Mouse (Mus musculus) CD4-positive, CD25-positive, alpha-beta regulatory T cell (primary cell): ENCODE results near the gene D2hgdh. TPM values are rescaled to one million over a fixed set of nuclear protein-coding genes. Genes with fewer than 3 reads are reported as not detected.

Source experiments
- polyA plus RNA-seq: library from polyadenylated mRNA; unstranded; fragments of 100-300 nt; shearing (Covaris generic); gene quantifications from one replicate; pipeline ENCODE4 v1.2.1, GENCODE M21; 2017

Gene D2hgdh
- 35.1 TPM for polyA plus RNA-seq

DNA sequence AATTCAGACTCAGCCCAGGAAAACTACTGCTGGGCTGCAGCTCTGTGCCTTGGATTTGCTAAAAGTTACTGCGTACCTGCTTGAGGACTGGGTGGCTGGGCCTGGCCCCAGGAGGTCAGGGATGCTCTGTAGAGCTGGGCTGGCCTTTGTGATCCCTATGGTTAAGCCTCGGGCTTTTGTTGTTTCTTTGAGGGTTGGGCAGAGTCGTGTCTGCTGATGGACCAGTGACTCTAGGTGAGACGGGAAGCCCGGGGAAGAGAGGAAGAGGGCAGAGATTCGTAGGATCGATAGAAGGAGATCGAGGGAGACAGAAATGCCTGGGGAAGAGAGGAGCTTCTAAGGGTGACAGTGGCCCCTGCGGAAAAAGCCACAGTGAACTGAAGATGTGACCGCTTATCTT lies at the start of gene D2hgdh:
Gene D2hgdh, plus strand, starts transcription at position 301 of the 400 bp plus-strand sequence.

DNA sequence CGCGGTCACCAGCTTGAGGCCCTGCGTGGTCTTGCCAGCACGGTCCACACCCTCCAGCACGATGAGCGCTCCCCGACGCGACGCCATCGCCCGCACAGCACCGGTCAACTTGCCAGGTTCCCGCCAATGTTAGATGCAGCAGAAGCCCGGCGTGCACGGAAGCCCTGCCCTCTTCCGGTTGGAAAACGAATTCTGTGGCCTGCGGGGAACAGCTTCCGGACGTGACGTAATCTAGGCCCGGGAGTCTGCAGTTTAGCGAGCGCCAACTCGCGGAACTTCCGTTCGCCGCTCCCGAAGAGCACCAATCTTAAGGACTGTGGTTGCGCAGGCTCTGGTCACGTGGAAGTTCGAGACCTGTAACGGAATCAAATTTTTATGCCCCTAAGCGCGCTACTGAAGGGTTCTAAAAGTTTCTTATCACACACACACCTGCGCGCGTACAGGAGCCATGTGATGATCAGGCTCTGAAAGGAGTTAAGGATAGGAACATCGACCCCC lies 22.9 kb upstream of the D2hgdh start, which contains the start of gene Dtymk:
Gene Dtymk, minus strand, starts transcription at position 194 of the 498 bp plus-strand sequence.

DNA sequence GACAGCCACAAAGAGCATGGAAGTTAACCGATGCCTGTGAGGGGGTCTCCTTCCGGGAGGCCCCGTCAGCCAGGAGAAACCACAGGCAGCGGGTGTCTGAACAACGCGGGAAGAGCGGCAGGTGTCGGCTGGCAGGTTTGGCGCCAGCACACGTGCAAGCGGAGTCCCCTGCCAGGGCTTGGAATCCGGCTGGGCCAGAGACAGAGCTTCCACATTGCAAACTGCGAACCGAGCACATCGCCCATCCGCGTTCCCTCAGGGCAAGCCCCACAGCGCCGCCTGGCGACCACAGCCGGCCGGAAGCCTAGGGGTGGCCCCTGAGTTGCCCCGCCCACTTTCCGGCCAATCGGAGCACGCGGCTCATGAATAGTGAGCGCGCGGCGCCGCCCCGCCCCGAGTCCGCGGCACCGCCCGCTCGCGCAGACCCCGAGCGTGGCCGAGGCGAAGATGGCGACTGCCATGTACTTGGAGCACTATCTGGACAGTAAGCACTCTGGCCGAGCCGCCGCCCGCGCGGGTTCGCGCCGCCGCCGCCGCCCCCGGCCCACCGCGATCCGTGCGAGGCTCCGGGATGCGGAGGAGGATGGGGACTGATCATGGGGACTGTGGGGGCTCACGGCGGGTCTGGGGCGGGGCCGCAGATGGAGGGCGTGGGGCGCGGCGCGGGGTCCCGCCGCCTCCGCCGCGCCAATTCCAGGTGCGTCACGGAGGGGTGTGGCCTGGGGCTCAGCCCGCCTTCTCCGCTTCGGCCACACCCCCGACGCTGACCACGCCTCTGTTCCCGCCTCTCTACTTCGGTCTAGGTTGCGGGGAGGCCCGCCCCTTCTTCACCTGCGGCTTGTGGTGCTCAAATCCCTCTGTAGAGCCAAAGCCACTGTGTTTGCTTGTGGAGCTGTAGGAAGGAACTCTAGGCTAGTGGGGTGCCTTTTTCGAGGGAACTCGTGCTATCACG lies 20.9 kb upstream of the D2hgdh start, which contains the start of gene Ing5:
Gene Ing5, plus strand, starts transcription at position 410 of the 952 bp plus-strand sequence.

DNA sequence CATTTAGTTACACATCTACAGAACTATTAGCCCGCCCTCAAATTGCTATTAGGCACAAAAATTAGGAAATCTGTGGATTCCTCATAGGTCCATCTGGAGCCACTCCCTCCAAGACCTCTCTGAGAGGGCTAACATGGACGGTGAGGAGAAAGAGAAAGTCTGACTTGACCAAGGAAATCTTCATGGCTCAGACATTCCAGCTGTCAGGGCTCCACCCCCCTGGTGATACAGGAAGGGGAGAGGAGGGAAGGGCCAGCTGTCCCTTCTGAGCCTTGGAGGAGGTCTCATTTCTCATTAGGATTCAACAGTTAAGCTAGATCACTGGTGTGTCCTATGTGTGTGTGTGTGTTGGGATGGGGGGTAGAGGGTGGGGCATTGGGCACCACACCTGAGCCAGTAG lies 36.3 kb downstream of the D2hgdh start, which contains the start of gene Gal3st2:
Gene Gal3st2, plus strand, starts transcription at position 259 of the 400 bp plus-strand sequence.

Other genes starting within 250 kb of the D2hgdh start
- gene Stk25, start 166.2 kb upstream of the D2hgdh start, polyA plus RNA-seq: 142 TPM
- gene Bok, start 139.2 kb upstream of the D2hgdh start, polyA plus RNA-seq: 0.23 TPM
- gene Atg4b, start 73.4 kb upstream of the D2hgdh start, polyA plus RNA-seq: 108 TPM
- 32.3 TPM for gene Thap4, start 70.0 kb upstream of the D2hgdh start, polyA plus RNA-seq
- 144 TPM for gene Dtymk, start 23.0 kb upstream of the D2hgdh start, polyA plus RNA-seq
- 27.8 TPM for gene Ing5, start 20.9 kb upstream of the D2hgdh start, polyA plus RNA-seq
- gene Gal3st2, start 36.4 kb downstream of the D2hgdh start, polyA plus RNA-seq: not detected
- not detected for gene Gal3st2b, start 93.4 kb downstream of the D2hgdh start, polyA plus RNA-seq
- gene Gal3st2c, start 165.6 kb downstream of the D2hgdh start, polyA plus RNA-seq: 0.10 TPM
- gene Neu4, start 195.5 kb downstream of the D2hgdh start, polyA plus RNA-seq: not detected
- gene Pdcd1, start 227.6 kb downstream of the D2hgdh start, polyA plus RNA-seq: 86.7 TPM